Mouse (Mus musculus): ENCODE data around the gene Ostc. TPM values are rescaled to one million over a fixed set of nuclear protein-coding genes. Genes with fewer than 3 reads are reported as not detected.

Gene Ostc
- polyA plus RNA-seq, 2 experiments: 101 to 228 TPM

DNA sequence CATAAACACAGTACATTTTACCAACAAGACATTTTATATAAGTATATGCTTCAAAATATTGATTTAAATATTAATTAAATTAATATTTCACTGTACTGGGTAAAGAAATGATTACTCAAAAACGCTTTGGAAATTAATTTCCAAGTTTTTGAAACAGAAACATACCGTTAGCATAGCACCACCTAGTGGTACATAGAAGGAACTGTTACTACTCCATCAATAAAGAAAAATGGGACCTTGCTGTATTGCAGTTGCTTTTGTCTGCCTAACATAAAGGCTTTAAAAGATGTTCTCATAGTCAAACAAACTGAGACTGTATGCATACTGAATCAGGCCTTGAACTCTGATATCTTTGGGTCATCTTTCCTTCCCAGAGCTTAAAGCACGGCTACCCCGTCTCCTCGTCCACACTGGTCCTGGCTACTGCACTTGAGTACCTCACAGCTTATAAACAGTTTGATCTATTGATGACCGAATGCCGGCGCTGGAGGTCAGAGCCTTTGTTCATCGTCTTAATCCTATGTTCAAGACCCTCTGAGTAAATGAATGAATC is 15.1 kb downstream of the Ostc start:
- Histone ChIP-seq H3K4me2 (ENCODE audit: low read depth) (no peak overlapping the region), H3K27ac (no peak overlapping the region), H3K4me3 (ENCODE audit: insufficient read depth in 1 of 2, low read depth in 2 of 2, low read length in 2 of 2) (no peak overlapping the region), H3K9ac (replicated peaks) (no peak overlapping the region), H3K36me3 (replicated peaks; ENCODE audit: control insufficient read depth, insufficient read depth, low read depth) (peaks cover 8% of the 10 kb centered on the region), H3K4me1 (replicated peaks; ENCODE audit: control insufficient read depth in 2 of 2, insufficient read depth in 2 of 2, low read length in 1 of 2) (peaks cover 17 to 24% of the 10 kb centered on the region in 2 experiments), H3K27me3 (ENCODE audit: control insufficient read depth, insufficient read depth, low read length) (no peaks in the 10 kb centered on the region), H3K9me3 (ENCODE audit: control insufficient read depth, low read length) (no peaks in the 10 kb centered on the region)
- 58% methylated on average over 9 of the region's 9 CpGs for WGBS (ENCODE audit: insufficient replicate concordance)
- TF ChIP-seq CTCF (IDR thresholded peaks at IDR 0.05; ENCODE audit: low read depth) (peak; percentile 70), EP300 (IDR thresholded peaks at IDR 0.05; ENCODE audit: low read depth) (no peak)
- no peak for DNase-seq (ENCODE audit: low read depth in 3 of 3, low spot score in 3 of 3)
- no peak for ATAC-seq (ENCODE audit: insufficient read depth)

DNA sequence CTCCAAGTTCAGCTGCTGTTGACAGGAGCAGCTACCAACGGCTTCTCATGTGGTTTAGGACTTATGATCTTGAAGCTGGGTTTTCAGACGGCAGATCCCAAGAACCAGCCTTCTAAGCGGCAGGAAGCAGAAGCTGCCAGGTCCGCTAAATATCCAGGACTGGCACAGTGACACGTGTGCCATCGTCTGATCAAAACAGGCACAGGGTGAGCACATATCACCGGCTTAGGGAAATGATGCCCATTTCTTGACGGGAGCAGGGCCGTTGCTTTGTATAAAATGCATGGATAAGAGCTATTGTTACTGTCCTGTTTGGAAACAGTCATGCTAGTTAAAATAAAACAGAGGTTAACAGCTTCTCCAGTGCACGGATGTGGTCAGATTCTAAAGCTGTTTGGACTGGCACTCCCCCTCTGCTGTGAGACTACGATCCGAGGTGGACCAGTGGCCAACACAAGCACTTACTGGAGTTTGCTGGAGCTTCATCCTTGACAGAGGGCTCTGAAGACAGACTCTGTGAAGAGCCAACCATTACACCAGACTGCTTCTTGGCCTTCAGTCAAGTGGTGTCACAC is 17.6 kb downstream of the Ostc start:
- TF ChIP-seq EP300 (IDR thresholded peaks at IDR 0.05; ENCODE audit: low read depth) (no peak), CTCF (IDR thresholded peaks at IDR 0.05; ENCODE audit: low read depth) (no peak)
- peak overlapping the region; percentile 83 for H3K9ac ChIP-seq (replicated peaks)
- peak overlapping the region; percentile 92 for H3K27ac ChIP-seq
- peak overlapping the region; percentile 62 to 76 for H3K4me3 ChIP-seq (ENCODE audit: insufficient read depth in 1 of 2, low read depth in 2 of 2, low read length in 2 of 2)
- DNase-seq (ENCODE audit: low read depth in 3 of 3, low spot score in 3 of 3) (no peak), ATAC-seq (ENCODE audit: insufficient read depth) (peak; percentile 31; the same call in 1 of the 2 replicates)
- peaks cover 17 to 24% of the 10 kb centered on the region in 2 experiments for H3K4me1 ChIP-seq (replicated peaks; ENCODE audit: control insufficient read depth in 2 of 2, insufficient read depth in 2 of 2, low read length in 1 of 2)
- H3K27me3 ChIP-seq (ENCODE audit: control insufficient read depth, insufficient read depth, low read length): no peaks in the 10 kb centered on the region
- 21% methylated on average over 12 of the region's 12 CpGs for WGBS (ENCODE audit: insufficient replicate concordance)
- peaks cover 8% of the 10 kb centered on the region for H3K36me3 ChIP-seq (replicated peaks; ENCODE audit: control insufficient read depth, insufficient read depth, low read depth)
- peak overlapping the region; percentile 89 for H3K4me2 ChIP-seq (ENCODE audit: low read depth)
- H3K9me3 ChIP-seq (ENCODE audit: control insufficient read depth, low read length): no peaks in the 10 kb centered on the region

DNA sequence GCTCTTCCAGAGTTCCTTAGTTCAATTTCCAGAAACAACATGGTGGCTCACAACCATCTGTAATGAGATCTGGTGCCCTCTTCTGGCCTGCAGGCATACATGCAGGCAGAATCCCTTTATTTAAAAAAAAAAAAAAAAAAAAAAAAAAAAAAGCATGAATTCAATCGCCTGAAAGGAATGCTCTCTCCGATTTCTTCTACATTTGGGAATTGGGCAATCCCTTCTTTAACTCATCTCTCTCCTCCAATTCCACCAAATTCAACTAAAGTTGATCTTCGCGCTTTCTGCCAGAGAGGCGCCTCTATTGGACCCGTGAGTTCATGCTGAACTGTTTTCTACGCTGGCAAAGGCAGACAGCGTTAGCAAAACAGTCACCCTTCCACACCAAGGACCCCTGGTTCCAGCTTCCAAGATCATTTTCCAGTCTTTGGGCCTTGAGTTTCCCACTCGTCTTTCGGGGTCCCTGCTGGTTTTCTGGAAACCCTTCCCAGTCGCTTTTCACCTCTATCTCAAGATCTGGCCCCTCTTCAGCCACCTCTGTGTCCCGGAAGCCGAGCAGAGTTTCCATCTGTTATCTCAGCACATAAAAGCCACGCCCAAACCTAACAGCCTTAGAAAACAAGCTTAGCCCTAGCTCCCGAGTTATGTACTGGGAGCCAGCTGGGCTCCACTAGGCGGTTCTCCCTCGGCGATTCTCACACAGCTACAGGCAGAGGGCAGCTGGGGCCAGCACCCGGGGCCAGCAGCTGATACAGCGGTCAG is 18.2 kb downstream of the Ostc start:
- Histone ChIP-seq H3K27me3 (ENCODE audit: control insufficient read depth, insufficient read depth, low read length) (no peaks in the 10 kb centered on the region), H3K27ac (peak overlapping the region; percentile 92), H3K9ac (replicated peaks) (peak overlapping the region; percentile 83), H3K36me3 (replicated peaks; ENCODE audit: control insufficient read depth, insufficient read depth, low read depth) (peaks cover 8% of the 10 kb centered on the region), H3K4me3 (ENCODE audit: insufficient read depth in 1 of 2, low read depth in 2 of 2, low read length in 2 of 2) (peak overlapping the region; percentile 62 to 76), H3K4me1 (replicated peaks; ENCODE audit: control insufficient read depth in 2 of 2, insufficient read depth in 2 of 2, low read length in 1 of 2) (peaks cover 17 to 24% of the 10 kb centered on the region in 2 experiments), H3K4me2 (ENCODE audit: low read depth) (peak overlapping the region; percentile 89), H3K9me3 (ENCODE audit: control insufficient read depth, low read length) (no peaks in the 10 kb centered on the region)
- WGBS (ENCODE audit: insufficient replicate concordance): 2% methylated on average over 20 of the region's 20 CpGs
- TF ChIP-seq CTCF (IDR thresholded peaks at IDR 0.05; ENCODE audit: low read depth) (peak; percentile 61), EP300 (IDR thresholded peaks at IDR 0.05; ENCODE audit: low read depth) (no peak)
- DNase-seq (ENCODE audit: low read depth in 3 of 3, low spot score in 3 of 3): peak; percentile 77 to 82 (median 77)
- peak; percentile 88 for ATAC-seq (ENCODE audit: insufficient read depth)

DNA sequence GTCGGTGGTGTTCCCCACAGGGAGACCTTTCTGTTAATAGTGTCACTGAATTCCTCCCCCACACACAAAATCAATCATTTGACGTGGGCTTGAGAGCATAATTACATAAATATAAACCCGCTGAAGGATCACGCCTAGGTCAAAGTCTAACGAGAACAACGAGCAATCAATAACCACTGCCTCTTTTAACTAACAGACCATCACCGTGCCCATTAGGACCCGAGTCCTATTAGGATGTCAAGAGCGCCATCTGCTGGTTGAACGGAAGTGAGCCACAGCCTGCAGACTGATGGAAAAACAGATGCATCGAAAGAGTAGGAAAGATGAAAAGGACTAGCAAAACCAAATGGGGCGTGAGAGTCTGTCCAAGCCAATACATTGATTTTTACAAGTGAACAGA is 19.6 kb downstream of the Ostc start:
- peak; percentile 50 to 61 (median 55) for DNase-seq (ENCODE audit: low read depth in 3 of 3, low spot score in 3 of 3)
- no peak overlapping the region for H3K9ac ChIP-seq (replicated peaks)
- peaks cover 17 to 24% of the 10 kb centered on the region in 2 experiments for H3K4me1 ChIP-seq (replicated peaks; ENCODE audit: control insufficient read depth in 2 of 2, insufficient read depth in 2 of 2, low read length in 1 of 2)
- H3K36me3 ChIP-seq (replicated peaks; ENCODE audit: control insufficient read depth, insufficient read depth, low read depth): no peaks in the 10 kb centered on the region; the same call in 1 of the 2 replicates
- whole genome bisulfite sequencing (ENCODE audit: insufficient replicate concordance): 18% methylated on average over 12 of the region's 12 CpGs
- no peaks in the 10 kb centered on the region for H3K9me3 ChIP-seq (ENCODE audit: control insufficient read depth, low read length)
- H3K27me3 ChIP-seq (ENCODE audit: control insufficient read depth, insufficient read depth, low read length): no peaks in the 10 kb centered on the region
- no peak overlapping the region for H3K27ac ChIP-seq
- no peak overlapping the region; the same call in 1 of the 2 replicates for H3K4me2 ChIP-seq (ENCODE audit: low read depth)
- TF ChIP-seq CTCF (IDR thresholded peaks at IDR 0.05; ENCODE audit: low read depth) (peak; percentile 92), EP300 (IDR thresholded peaks at IDR 0.05; ENCODE audit: low read depth) (no peak)
- no peak for ATAC-seq (ENCODE audit: insufficient read depth)
- no peak overlapping the region for H3K4me3 ChIP-seq (ENCODE audit: insufficient read depth in 1 of 2, low read depth in 2 of 2, low read length in 2 of 2)

DNA sequence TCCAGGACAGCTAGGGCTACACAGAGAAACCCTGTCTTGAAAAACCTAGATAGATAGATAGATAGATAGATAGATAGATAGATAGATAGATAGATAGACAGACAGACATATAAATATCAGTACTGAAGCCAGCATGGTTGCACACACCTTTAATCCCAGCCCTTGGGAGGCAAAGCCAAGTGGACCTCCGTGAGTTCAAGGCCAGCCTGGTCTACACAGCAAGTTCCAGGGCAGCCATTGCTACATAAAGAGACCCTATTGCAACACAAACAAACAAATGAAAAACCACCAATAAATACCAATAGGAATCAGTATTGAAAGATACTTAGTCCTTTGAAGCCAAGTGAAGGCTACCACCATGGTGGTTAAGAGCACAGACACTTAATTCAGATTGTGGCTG is 22.2 kb downstream of the Ostc start:
- DNase-seq (ENCODE audit: low read depth in 3 of 3, low spot score in 3 of 3) (no peak), ATAC-seq (ENCODE audit: insufficient read depth) (no peak)
- Histone ChIP-seq H3K9ac (replicated peaks) (no peak overlapping the region), H3K4me3 (ENCODE audit: insufficient read depth in 1 of 2, low read depth in 2 of 2, low read length in 2 of 2) (no peak overlapping the region), H3K9me3 (ENCODE audit: control insufficient read depth, low read length) (no peaks in the 10 kb centered on the region), H3K4me2 (ENCODE audit: low read depth) (no peak overlapping the region), H3K4me1 (replicated peaks; ENCODE audit: control insufficient read depth in 2 of 2, insufficient read depth in 2 of 2, low read length in 1 of 2) (peaks cover 15 to 16% of the 10 kb centered on the region in 2 experiments), H3K27me3 (ENCODE audit: control insufficient read depth, insufficient read depth, low read length) (no peaks in the 10 kb centered on the region), H3K36me3 (replicated peaks; ENCODE audit: control insufficient read depth, insufficient read depth, low read depth) (no peaks in the 10 kb centered on the region), H3K27ac (no peak overlapping the region)
- WGBS (ENCODE audit: insufficient replicate concordance): 63% methylated on average over 1 of the region's 1 CpGs
- TF ChIP-seq EP300 (IDR thresholded peaks at IDR 0.05; ENCODE audit: low read depth): no peak
- no peak for TF ChIP-seq CTCF (IDR thresholded peaks at IDR 0.05; ENCODE audit: low read depth)
